Mouse (Mus musculus): ENCODE measurements around the gene Sgf29.

Sgf29 gene

DNA sequence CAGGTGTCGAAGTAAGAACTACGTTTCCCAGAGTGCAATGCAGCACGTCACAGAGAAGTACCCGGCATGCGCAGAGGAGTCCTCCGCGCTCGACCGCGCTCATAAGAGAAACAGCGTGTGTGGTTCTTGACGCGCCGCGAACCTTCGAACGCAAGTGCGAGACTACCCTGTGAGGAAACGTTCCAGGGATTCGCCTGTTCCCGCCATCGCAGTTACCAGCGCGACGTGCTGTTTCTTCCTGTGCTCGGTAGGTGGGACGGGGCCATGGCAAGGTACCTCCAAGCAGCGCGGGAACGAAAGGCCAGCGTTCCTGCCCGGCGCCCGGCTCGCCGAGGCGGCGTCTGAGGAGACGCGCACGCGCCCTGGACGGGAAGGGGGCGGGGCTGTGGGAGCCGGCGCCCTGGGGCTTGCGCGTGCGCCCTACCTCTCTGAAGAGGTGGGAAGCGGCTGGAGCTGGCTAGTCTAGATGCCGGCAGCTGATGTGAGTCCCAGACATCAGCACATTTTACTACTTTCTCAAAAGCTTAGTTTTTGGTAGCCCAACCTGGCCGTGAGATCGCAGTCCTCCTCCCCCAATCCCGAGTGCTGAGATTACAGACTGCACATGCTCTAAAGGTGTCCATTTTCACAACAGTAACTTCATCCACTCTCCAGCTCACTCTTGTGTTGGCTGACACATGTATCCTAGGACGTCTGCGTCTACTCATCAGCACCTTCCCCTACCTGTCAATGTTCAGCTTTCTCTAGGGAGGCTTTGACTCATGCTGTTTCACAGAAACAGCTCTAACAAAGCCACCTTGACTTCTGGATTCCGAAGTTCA, at the start of gene Sgf29:
Gene Sgf29 (plus strand): TSS at position 79 of the 821 bp plus-strand sequence.
- DNase-seq (ENCODE audit: low read depth, low spot score) = peak; percentile 74

DNA sequence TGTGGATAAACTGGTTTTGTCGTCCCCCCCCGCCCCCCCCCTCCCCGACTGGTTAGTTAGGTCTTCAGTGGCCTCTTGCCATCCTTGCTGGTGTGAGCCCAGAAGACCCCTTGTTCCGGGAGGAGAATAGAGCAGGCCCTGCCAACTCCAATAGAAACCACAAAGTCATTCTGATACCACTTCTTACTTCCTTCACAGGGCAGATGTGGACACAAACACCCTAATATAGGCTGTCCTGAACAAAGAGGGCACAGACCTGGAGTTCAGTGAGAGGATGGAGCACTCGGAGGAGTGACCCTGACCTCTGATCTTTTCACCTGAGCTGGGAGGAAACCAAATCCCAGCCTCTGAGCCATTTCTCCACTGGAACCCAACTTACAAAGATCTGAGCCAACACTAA, 47.2 kb upstream of the Sgf29 start:
- DNase-seq (ENCODE audit: low read depth, low spot score) = no peak

DNA sequence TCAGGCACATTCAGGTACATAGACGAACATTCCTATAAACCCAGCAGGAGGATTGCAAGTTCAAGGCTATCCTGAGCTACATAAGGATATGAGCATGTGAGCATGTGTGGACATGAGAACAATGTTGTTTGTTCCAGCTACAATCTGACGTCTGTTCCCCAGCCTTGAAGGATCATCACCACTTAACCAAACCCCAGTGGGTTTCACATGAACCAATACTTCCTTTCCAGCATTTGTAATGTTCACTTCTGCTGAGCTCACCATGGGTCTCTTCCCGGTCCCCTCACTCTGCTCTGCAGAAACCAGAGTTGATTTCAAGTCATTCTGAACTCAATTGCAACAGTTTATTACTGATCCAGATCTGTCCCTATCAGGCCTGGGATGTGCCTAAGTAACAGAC, 46.5 kb upstream of the Sgf29 start:
- DNase-seq (ENCODE audit: low read depth, low spot score) = no peak

DNA sequence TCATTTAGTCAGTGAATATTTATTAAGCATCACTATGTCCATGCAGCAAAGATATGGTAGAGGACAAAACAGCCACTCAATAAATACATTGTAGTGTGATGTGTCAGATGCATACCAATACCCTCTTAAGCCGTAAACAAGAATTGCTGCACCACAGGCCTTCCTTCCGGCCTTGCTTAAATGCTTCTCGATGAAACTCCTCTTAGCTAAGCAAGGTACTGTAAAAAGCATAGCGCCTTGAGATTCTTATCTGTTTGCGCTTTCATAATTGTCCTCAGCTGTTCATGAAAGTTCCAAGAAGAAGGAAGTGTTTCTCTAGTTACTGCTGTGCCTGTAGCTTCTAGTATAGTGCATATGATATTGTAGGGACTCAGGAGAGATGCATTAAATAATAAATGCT, 42.5 kb upstream of the Sgf29 start:
- DNase-seq (ENCODE audit: low read depth, low spot score) = no peak

DNA sequence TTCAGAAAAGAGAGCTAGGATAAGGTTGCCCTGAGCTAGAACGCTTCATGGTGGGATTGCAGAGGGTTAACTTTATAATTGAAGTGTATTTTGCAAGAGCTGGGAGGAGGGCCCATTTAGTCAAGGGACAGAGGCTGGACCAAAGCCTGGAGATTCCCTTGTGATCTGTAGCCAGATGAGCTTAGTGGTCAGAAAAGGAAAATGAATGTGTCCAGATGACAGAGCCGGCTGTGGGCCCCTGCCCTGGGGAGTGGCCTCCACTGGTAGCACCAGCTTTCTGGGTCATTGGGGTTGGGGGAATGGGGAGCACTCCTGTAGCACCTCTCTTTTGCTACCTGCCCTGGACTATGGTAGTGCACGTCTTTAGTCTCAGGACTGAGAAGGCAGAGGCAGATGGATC, 42.0 kb upstream of the Sgf29 start:
- no peak for DNase-seq (ENCODE audit: low read depth, low spot score)

DNA sequence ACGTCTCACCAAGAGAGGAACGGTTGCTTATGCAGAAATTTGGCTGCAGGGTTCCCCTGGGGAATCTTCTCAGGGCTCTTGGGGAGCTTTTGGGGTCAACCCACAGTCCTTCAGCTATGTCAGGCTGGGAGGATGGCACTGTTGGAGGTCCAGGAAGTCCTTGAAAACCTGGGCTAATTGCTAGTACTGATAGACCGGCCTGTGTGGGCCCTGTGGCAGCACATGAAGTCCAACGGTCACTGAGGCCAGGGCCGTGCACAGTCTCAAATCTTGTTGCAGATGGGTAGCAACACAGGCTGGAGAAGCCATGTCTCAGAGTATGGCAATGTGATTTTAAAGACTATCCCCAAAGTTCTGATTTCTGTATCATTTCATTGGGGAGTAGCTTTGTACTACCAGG, 41.3 kb upstream of the Sgf29 start:
- DNase-seq (ENCODE audit: low read depth, low spot score) = no peak

DNA sequence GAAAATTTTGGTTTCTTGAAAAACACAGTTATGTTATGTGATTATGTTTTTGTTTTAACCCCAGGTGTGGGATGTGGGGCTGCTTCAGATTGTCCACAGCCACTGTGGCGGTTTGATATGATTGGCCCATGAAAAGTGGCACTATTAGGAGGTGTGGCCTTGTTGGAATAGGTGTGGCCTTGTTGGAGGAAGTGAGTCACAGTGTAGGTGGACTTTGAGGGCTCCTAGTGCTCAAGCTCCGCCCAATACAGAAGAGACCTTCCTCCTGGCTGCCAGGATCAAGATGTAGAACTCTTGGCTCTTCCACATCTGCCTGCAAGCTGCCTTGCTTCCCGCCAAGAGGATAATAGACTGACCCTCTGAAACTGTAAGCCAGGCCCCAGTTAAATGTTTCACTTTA, 36.4 kb upstream of the Sgf29 start:
- no peak for DNase-seq (ENCODE audit: low read depth, low spot score)

DNA sequence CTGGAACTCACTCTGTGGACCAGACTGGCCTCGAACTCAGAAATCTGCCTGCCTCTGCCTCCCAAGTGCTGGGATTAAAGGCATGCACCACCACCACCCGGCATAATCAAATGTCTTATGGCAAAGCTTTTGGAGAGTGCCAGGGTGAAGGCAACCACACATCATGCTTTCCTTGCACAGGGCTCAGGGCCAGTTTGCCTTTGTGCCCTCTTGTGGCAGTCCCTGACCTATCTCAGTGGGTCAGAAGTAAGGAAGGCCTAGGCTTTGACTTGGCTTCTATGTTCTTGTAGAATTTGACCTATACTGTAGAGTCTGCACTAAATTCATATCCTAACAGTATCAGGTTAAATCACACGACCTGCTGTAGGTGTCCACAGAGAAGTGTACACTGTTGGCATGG, 32.4 kb upstream of the Sgf29 start:
- DNase-seq (ENCODE audit: low read depth, low spot score) = no peak

DNA sequence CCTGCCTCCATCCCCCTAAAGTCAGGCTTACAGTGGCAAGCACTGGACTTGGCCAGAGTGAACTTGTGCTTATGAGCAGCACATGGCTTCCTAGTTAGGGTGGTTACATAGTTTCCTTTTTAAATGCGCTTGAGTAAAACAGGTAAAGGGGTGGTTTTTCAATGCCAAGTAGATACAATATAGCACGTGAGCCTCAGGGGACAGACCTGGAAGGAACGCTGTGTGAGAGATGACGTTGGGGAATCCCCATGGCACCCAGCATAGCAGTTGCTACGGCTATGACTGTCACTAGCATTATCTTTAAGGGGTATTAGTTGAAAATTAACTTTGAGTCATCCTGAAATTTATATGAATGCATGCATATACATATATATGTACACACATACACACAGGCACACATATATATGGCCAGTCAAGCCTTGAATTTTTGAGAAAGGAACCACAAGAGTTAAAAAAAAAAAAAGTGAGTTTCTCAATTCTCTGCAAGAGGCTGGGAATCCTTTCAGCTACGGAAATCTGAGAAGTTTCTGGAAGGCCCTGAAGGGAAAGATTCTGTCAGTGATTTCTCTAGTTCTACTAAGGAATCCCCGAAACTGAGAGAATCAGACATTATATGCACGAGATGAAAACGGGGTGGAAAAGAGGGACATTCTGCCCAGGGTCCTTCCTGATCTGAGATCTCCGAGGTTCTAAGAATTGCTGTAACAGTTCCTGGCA, 29.4 kb upstream of the Sgf29 start:
- DNase-seq (ENCODE audit: low read depth, low spot score) = no peak

DNA sequence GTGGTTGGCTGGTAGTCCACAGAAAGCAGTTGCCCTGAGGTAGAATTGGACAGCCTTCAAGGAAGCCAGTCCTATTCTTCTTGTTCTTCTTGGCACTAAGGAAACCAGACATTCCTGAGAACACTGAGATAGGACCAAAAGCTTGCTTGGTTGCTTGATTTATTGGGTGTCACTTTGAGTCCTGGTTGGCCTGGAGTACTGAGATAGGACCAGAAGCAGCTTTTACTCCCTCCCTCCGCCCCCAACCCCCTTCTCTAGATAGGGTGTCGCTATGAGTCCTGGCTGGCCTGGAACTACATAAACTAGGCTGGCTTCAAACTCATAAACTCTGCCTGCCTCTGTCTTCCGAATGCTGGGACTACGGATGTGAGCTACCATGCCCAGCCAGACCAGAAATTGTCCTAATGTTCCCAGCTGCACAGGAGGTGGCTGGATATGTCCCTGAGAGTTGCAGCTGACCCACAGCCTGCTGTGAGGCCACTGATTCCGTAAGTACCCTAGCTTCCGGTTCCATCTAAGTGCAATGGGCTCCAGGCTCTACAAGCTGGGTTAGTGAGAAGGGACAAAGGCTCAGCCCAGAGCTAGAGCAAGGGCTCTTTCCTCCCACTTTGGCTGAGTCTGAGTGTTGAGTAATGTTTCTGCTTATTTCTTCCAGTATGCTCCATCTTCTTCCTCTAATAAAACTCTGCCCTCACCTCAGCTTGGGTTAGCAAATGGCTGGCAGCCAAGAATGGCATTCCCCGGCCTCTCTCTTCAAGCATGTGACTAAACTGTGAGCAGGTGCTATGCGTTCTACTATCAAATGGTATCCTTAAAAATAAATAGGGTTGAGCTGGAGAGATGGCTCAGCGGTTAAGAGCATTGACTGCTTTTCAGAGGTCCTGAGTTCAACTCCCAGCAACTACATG, 27.4 kb upstream of the Sgf29 start:
- DNase-seq (ENCODE audit: low read depth, low spot score) = no peak

DNA sequence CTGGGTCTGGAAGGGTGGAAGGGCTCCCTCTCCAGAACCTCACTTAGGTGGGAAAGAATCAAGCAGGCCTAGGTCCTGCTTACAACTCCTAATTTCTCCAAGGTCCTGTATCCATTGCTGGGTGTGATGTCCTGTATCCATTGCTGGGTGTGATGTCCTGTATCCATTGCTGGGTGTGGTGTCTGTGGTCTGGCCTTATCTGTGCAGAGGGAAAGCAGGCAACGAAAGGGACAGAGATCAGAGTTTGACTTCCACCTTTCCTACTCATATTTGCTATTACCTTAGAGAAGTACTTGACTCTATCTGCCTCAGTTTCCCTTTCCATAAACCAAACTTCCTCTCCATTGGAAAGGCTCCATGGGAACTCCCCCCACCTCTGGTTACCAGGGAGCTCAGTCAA, 25.7 kb upstream of the Sgf29 start:
- no peak for DNase-seq (ENCODE audit: low read depth, low spot score)

DNA sequence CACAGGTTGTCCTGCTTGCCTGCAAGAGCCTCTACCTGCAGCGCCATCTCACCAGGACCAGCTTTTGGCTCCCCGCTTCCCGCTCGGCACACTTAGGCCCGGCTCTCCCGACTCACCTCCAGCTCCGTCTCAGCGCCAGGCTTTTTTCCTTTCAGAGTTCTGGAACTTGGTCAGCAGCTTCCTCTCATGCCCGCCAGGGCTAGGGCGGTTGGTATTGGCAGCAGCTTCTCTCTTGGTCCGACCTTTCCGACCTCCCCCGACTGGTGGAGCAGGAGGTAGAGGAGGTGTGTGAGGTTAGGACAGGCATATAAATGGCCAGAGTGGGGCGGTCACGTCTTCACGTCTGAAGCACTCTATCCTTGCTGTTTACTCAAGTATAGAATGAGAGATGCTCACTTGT, 24.3 kb upstream of the Sgf29 start:
- no peak for DNase-seq (ENCODE audit: low read depth, low spot score)

DNA sequence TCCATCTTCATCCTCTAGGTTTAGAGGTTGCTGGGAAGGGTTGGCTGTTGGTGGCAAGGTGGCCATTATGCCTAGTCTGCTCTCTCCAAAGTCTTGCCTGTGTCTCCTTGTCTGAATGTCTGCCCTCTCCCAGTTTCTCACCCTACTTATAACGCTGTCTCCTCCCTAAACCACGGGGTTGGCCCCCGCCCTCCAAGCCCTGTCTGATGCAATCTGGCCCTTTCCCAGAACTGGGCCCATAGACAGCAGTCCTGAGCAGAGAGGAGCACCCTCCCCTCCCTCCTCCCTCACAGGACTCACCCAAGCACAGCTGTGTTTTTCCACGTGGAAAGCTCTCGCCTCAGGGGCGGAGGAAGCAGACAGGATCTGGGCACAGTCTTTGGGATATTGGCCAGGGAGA, 23.7 kb upstream of the Sgf29 start:
- DNase-seq (ENCODE audit: low read depth, low spot score) = no peak

DNA sequence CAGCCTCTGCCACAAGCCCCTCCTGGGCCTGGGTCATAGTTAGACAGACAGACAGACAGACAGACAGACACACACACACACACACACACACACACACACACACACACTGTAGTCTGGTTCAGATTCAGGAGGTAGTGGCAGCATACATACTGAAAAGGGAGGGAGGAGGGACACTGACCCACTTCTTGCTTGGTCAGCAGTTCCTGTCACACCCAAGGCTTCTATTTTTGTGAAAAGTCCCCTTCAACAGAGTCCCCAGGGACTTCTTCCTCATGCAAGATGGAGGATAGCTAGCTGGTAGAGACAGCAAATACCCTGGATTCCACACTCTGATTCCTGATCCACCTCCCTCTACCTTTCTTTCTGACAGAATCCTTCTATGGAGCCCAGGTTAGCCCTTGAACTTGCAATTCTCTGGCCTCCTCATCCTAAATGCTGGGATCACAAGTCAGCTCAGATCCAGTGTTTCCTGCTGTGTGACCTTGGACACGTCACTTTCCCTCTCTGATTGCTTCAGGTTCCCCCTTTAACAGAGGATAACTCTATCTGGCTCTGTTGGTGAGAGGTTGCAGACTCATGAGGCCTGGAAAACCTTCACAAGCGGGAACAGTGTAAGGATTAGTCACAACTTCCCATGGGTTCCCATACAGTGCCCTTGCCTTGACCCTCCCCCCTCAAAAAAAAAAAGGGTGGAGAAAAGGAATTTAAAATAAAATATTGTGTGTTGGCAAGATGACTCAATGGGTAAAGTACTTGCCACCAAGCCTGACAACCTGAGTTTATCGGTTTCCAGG, 23.1 kb upstream of the Sgf29 start:
- DNase-seq (ENCODE audit: low read depth, low spot score) = no peak

DNA sequence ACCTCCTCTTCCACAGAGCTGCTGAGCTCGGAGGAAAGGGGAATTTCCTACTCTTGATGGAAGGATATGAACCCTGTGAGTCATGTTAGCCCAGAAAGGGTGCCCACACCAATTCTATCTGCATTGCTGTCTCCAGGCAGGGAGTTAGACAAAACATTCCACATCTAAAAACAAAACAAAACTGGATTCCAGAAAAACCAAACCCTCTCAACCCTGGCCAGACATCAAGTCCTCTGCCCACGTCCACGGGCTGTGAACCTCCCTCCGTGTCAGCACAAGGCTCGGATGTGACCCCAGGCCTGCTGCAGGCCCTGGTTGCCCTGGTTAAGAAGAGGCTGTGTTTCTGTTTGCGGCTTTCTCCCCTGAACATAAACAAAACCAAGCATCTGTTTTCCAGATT, 21.0 kb upstream of the Sgf29 start:
- DNase-seq (ENCODE audit: low read depth, low spot score) = no peak

DNA sequence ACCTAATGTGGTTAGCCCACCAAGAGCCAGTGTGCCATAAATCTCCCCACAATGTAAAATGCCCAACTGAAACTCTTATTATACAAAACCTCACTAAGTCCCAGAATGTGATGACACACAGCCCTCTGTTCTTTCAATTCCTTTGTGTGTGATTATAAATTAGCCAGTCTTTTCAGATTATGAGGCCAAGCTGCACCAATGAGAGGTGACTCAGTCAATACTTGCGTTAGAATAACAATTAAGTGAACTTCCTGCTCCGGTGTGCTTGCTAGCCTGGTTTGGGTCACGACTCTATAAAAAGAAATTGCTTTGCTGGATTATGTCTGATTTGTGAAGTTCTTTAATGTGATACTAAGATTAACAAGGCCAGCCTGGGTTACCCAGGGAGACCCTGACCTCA, 19.2 kb upstream of the Sgf29 start:
- no peak for DNase-seq (ENCODE audit: low read depth, low spot score)

DNA sequence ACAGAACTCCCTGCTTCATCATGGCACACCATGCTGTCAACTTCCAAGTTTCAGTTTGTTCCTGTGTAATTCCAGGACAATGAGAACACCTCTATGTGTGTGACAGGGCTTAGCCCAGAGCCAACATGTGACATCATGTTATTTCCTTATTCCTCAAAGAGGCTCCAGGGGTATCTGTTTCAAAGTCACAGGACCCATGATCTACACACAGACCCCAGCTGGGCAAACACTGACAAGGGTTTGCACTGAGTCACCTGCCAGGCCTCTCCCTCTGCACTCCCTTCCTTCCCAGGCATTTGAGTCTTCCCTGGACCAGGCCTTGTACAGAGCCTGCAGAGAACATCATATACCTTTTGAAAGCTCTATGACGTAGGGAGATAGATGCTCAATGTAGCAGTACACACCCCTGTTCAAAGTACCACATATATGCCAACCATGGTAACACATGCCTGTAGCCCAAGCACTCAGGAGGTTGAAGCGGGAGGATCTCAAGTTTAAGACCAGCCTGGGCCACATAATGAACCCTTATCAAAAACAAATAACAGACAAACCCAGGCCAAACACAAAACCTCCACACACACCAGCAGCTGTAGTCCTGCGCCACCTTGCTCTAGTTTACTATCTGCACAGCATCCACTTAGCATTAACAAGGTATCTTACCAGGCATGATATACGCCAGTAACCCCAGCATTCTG, 18.1 kb upstream of the Sgf29 start, which contains the start of gene Nupr1:
Gene Nupr1 (minus strand): TSS at position 38 of the 695 bp plus-strand sequence.
- no peak for DNase-seq (ENCODE audit: low read depth, low spot score)

DNA sequence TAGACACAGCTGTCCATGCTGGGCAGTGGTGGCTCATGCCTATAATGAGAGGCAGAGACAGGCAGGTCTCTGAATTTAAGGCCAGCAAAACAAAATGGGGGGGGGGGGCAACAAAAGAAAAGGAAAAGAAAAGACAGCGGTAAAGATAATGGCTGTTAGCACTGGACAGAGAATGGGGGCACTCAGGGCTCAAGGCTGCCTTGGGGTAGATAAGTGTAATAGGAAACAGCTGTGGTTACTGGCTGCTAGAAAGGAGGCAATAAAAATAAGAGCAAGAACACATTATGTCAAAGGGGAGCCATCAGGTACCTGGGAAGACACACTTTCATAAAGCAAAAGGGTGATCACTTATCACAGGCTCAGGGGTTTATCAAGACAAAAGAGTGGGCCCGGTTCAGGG, 16.6 kb upstream of the Sgf29 start:
- DNase-seq (ENCODE audit: low read depth, low spot score) = no peak

DNA sequence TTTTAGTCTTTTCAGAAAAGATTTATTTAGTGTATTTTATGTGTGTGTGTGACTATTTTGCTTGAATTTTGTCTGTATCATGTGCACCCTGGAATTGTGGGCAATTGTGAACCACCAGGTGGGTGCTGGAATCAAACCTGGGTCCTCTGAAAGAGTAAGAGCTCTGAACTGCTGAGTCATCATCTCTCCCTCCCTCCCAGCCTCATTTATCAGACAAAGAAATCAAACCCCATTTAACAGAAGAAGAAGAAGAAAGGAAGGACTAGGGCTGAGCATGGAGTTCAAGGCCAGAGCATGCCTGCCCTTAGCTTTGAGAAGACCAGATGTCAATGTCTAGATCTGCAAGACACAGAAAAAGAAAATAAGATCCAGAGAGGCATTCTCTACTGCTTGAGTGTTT, 13.7 kb upstream of the Sgf29 start:
- DNase-seq (ENCODE audit: low read depth, low spot score) = no peak

DNA sequence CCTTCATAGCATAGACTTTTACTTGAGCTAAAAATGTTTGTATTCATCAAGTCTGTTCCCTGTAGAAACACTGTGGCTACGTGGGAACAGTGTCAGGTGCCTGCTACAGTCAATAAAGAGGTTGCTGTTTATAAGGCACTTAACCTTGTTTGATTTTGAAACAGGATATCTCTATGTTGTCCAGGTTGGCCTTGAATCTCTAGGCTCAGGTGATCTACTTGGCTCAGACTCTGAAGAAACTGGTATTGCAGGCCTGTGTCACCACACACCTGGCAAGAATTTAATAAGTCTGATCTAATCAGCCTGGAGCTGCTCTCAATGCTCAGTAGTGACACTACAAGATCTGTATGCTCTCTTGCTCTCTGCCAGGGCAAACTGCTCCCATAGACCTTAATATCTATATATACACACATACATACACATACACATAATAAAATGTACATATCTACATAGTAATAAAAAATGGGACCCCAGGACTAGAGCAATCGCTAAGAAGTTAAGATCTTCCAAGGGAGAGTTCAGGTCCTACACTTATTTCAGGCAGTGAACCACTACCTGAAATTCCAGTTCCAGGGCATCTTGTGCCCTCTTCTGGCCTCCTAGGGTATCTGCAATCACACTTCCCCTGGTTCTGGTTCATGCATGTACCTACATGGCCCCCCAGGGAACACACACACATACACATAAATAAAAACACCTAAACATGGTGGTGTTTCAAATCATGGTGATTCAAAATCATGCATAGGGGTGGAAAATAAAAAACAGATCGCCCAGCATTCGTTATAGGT, 12.2 kb upstream of the Sgf29 start:
- no peak for DNase-seq (ENCODE audit: low read depth, low spot score)

All from WW6 (cell line).